Mouse (Mus musculus) heart, embryonic 15.5 days (tissue): ENCODE data around the gene Slc31a1. TPM values are rescaled to one million over a fixed set of nuclear protein-coding genes. Genes with fewer than 3 reads are reported as not detected.

Experiments
- ATAC-seq: fragments of 200-750 bp; cut with Nextera tagmentation; replicated peaks from 2 replicates; pipeline ENCODE4 v1.8.0; 2017; ENCODE audit warnings: low read depth, moderate TSS enrichment; ENCODE audit not compliant: insufficient number of reproducible peaks, insufficient read depth, low FRiP score
- H3K27ac ChIP-seq: fragments of 300-500 bp; sonication (generic); 2 replicates; pipeline ENCODE4 v1.5.1; 2015; ENCODE audit warnings: mild to moderate bottlenecking, inconsistent platforms
- H3K27me3 ChIP-seq: fragments of 300-500 bp; sonication (generic); 2 replicates; pipeline ENCODE4 v1.6.1; 2015; ENCODE audit warnings: inconsistent platforms
- H3K36me3 ChIP-seq: fragments of 300-500 bp; sonication (generic); 2 replicates; pipeline ENCODE4 v1.6.1; 2015; ENCODE audit warnings: mild to moderate bottlenecking, inconsistent platforms
- H3K4me1 ChIP-seq: fragments of 300-500 bp; sonication (generic); replicated peaks from 2 replicates; pipeline ENCODE4 v1.6.1; 2015; ENCODE audit warnings: inconsistent platforms
- H3K4me2 ChIP-seq: fragments of 300-500 bp; sonication (generic); 2 replicates; pipeline ENCODE4 v1.6.1; 2015; ENCODE audit warnings: inconsistent platforms, mild to moderate bottlenecking, moderate library complexity
- H3K4me3 ChIP-seq: fragments of 300-500 bp; sonication (generic); 2 replicates; pipeline ENCODE4 v1.5.1; 2015; ENCODE audit warnings: mild to moderate bottlenecking, inconsistent platforms
- H3K9ac ChIP-seq: fragments of 300-500 bp; sonication (generic); 2 replicates; pipeline ENCODE4 v1.6.1; 2015; ENCODE audit warnings: mild to moderate bottlenecking, inconsistent platforms
- H3K9me3 ChIP-seq: fragments of 300-500 bp; sonication (generic); replicated peaks from 2 replicates; pipeline ENCODE4 v1.6.1; 2016; ENCODE audit warnings: inconsistent platforms
- WGBS: fragments of 180-500 bp; shearing (Covaris S2); methylation state at CpG from one replicate; pipeline ENCODE4 v1.1.7; 2015; ENCODE audit warnings: mixed read lengths; 5-methylcytosine and 5-hydroxymethylcytosine counted together
- polyA plus RNA-seq: library from polyadenylated mRNA; unstranded; fragments of >200 nt; fragmentation: Nextera tagmentation; extraction: Ambion mirVana; gene quantifications from 2 replicates; pipeline ENCODE4 v1.2.1, GENCODE M21; 2015

The Slc31a1 gene
- polyA plus RNA-seq, 1 experiment from 2014 or later, result 34.9 TPM

- ATAC-seq, result peak; percentile 99
- Histone ChIP-seq H3K27ac (peak within 1 kb of the TSS; percentile 89), H3K4me1 (peaks cover 36% of the 10 kb centered on the region), H3K9ac (peak within 1 kb of the TSS; percentile 83), H3K4me3 (peak within 1 kb of the TSS; percentile 80), H3K36me3 (peaks cover 25% of the 10 kb centered on the region), H3K27me3 (no peaks in the 10 kb centered on the region), H3K4me2 (peak within 1 kb of the TSS; percentile 77), H3K9me3 (no peaks in the 10 kb centered on the region)
- under 1% methylated on average over 39 of the region's 39 CpGs for WGBS
Observed at GRCm38 (mm10) chr4:62408601-62409282, 48.2 kb downstream of the Slc31a1 start, which contains the start of the genes Cdc26 and Prpf4. TSS of gene Cdc26 (minus strand) at chr4:62408642. TSS of gene Prpf4 (plus strand) at chr4:62408797.

- Histone ChIP-seq H3K4me1 (peaks cover 34% of the 10 kb centered on the region), H3K9me3 (no peaks in the 10 kb centered on the region), H3K36me3 (peaks cover 33% of the 10 kb centered on the region), H3K27me3 (no peaks in the 10 kb centered on the region), H3K9ac (peak overlapping the region; percentile 83), H3K4me3 (peak overlapping the region; percentile 80), H3K27ac (peak overlapping the region; percentile 89), H3K4me2 (peak overlapping the region; percentile 77)
- 40% methylated on average over 6 of the region's 6 CpGs for WGBS
- ATAC-seq, result no peak
Observed at GRCm38 (mm10) chr4:62409615-62410014, 49.1 kb downstream of the Slc31a1 start.

- Histone ChIP-seq H3K4me1 (peaks cover 30% of the 10 kb centered on the region), H3K27me3 (no peaks in the 10 kb centered on the region), H3K36me3 (peaks cover 40% of the 10 kb centered on the region), H3K9ac (no peak overlapping the region), H3K4me3 (0 out of 2 replicates have a peak overlapping the region, but pooled peaks have one; percentile 80), H3K4me2 (peak overlapping the region; percentile 77), H3K9me3 (no peaks in the 10 kb centered on the region), H3K27ac (no peak overlapping the region)
- ATAC-seq, result no peak
- 83% methylated on average over 2 of the region's 2 CpGs for WGBS
Observed at GRCm38 (mm10) chr4:62410325-62410724, 49.8 kb downstream of the Slc31a1 start.

GRCm38 (mm10) chr4:62411606-62412005 is 51.1 kb downstream of the Slc31a1 start:
- 90% methylated on average over 10 of the region's 10 CpGs for WGBS
- no peak for ATAC-seq
- Histone ChIP-seq H3K36me3 (peaks cover 53% of the 10 kb centered on the region), H3K4me1 (peaks cover 18% of the 10 kb centered on the region), H3K9me3 (no peaks in the 10 kb centered on the region), H3K9ac (no peak overlapping the region), H3K27ac (no peak overlapping the region), H3K4me2 (no peak overlapping the region), H3K4me3 (no peak overlapping the region), H3K27me3 (no peaks in the 10 kb centered on the region)

GRCm38 (mm10) chr4:62418448-62418847 is 57.9 kb downstream of the Slc31a1 start:
- 89% methylated on average over 8 of the region's 8 CpGs for WGBS
- no peak for ATAC-seq
- Histone ChIP-seq H3K4me2 (no peak overlapping the region), H3K9ac (no peak overlapping the region), H3K9me3 (no peaks in the 10 kb centered on the region), H3K4me3 (no peak overlapping the region), H3K36me3 (peaks cover 99% of the 10 kb centered on the region), H3K27me3 (no peaks in the 10 kb centered on the region), H3K4me1 (no peaks in the 10 kb centered on the region), H3K27ac (no peak overlapping the region)

GRCm38 (mm10) chr4:62419091-62419490 is 58.6 kb downstream of the Slc31a1 start:
- Histone ChIP-seq H3K9ac (no peak overlapping the region), H3K4me3 (no peak overlapping the region), H3K4me1 (no peaks in the 10 kb centered on the region), H3K36me3 (peaks cover 99% of the 10 kb centered on the region), H3K27me3 (no peaks in the 10 kb centered on the region), H3K27ac (no peak overlapping the region), H3K9me3 (no peaks in the 10 kb centered on the region), H3K4me2 (no peak overlapping the region)
- WGBS, result 93% methylated on average over 6 of the region's 6 CpGs
- no peak for ATAC-seq

GRCm38 (mm10) chr4:62425891-62426290 is 65.4 kb downstream of the Slc31a1 start:
- Histone ChIP-seq H3K27me3 (no peaks in the 10 kb centered on the region; the same call in 1 of the 2 replicates), H3K9me3 (no peaks in the 10 kb centered on the region), H3K36me3 (peaks cover 45% of the 10 kb centered on the region), H3K4me1 (peaks cover 6% of the 10 kb centered on the region), H3K9ac (no peak overlapping the region), H3K4me2 (no peak overlapping the region), H3K4me3 (no peak overlapping the region), H3K27ac (no peak overlapping the region)
- 90% methylated on average over 4 of the region's 4 CpGs for WGBS
- ATAC-seq, result no peak

- Histone ChIP-seq H3K27me3 (no peaks in the 10 kb centered on the region; the same call in 1 of the 2 replicates), H3K4me2 (peak overlapping the region; percentile 52), H3K27ac (no peak overlapping the region), H3K4me3 (peak overlapping the region; percentile 3; the same call in 1 of the 2 replicates), H3K4me1 (peaks cover 6% of the 10 kb centered on the region), H3K9me3 (no peaks in the 10 kb centered on the region), H3K36me3 (peaks cover 22% of the 10 kb centered on the region), H3K9ac (no peak overlapping the region)
- 0 out of 2 replicates have a peak, but pooled peaks have one; percentile 18 for ATAC-seq
- WGBS, result 56% methylated on average over 17 of the region's 17 CpGs
Observed at GRCm38 (mm10) chr4:62427978-62428758, 67.6 kb downstream of the Slc31a1 start.

- H3K27me3 ChIP-seq, result no peaks in the 10 kb centered on the region; the same call in 1 of the 2 replicates
- no peak overlapping the region for H3K9ac ChIP-seq
- no peaks in the 10 kb centered on the region for H3K9me3 ChIP-seq
- peaks cover 9% of the 10 kb centered on the region for H3K36me3 ChIP-seq
- H3K4me1 ChIP-seq, result peaks cover 6% of the 10 kb centered on the region
- 86% methylated on average over 9 of the region's 9 CpGs for WGBS
- no peak overlapping the region for H3K4me2 ChIP-seq
- no peak for ATAC-seq
- H3K27ac ChIP-seq, result no peak overlapping the region
- H3K4me3 ChIP-seq, result no peak overlapping the region
Observed at GRCm38 (mm10) chr4:62429616-62430015, 69.1 kb downstream of the Slc31a1 start.

GRCm38 (mm10) chr4:62430678-62431077 is 70.2 kb downstream of the Slc31a1 start:
- H3K4me1 ChIP-seq, result peaks cover 6% of the 10 kb centered on the region
- H3K27me3 ChIP-seq, result no peaks in the 10 kb centered on the region; the same call in 1 of the 2 replicates
- no peaks in the 10 kb centered on the region for H3K36me3 ChIP-seq
- H3K4me2 ChIP-seq, result no peak overlapping the region
- no peak overlapping the region for H3K27ac ChIP-seq
- ATAC-seq, result no peak
- no peaks in the 10 kb centered on the region for H3K9me3 ChIP-seq
- H3K9ac ChIP-seq, result no peak overlapping the region
- H3K4me3 ChIP-seq, result no peak overlapping the region

GRCm38 (mm10) chr4:62431522-62431921 is 71.0 kb downstream of the Slc31a1 start:
- ATAC-seq, result no peak
- WGBS, result 75% methylated on average over 4 of the region's 4 CpGs
- H3K9ac ChIP-seq, result no peak overlapping the region

More at GRCm38 (mm10) chr4:62431522-62431921, 71.0 kb downstream of the Slc31a1 start:
- Histone ChIP-seq H3K4me2 (no peak overlapping the region), H3K9me3 (no peaks in the 10 kb centered on the region), H3K36me3 (no peaks in the 10 kb centered on the region), H3K27ac (no peak overlapping the region), H3K27me3 (no peaks in the 10 kb centered on the region; the same call in 1 of the 2 replicates), H3K4me3 (no peak overlapping the region), H3K4me1 (peaks cover 6% of the 10 kb centered on the region)
